Mouse (Mus musculus) hindbrain, embryonic 11.5 days (tissue): ENCODE measurements around the gene Amy2a4. TPM values are rescaled to one million over a fixed set of nuclear protein-coding genes. Genes with fewer than 3 reads are reported as not detected.
"Not testable (repeated sequence)": the region's sequence is repeated elsewhere in the genome, so short reads cannot be mapped to it uniquely, and the experiment has no call there.

ENCODE experiments used
- ATAC-seq: fragments of 200-750 bp; cut with Nextera tagmentation; 2 replicates; pipeline ENCODE4 v1.8.0; 2017; ENCODE audit warnings: mild to moderate bottlenecking, moderate TSS enrichment, moderate library complexity; ENCODE audit not compliant: low FRiP score
- DNase-seq: peaks from one replicate; pipeline ENCODE4 v3.0.0-alpha.2; 2015; ENCODE audit warnings: low spot score
- H3K27ac ChIP-seq: fragments of 300-500 bp; sonication (generic); 2 replicates; pipeline ENCODE4 v1.5.1; 2014; ENCODE audit warnings: mild to moderate bottlenecking, low read depth, low read length
- H3K27me3 ChIP-seq: fragments of 300-500 bp; sonication (generic); 2 replicates; pipeline ENCODE4 v1.6.1; 2014; ENCODE audit warnings: mild to moderate bottlenecking, low read length, moderate library complexity, mixed read lengths; ENCODE audit not compliant: control insufficient read depth, insufficient read depth
- H3K36me3 ChIP-seq: fragments of 300-500 bp; sonication (generic); 2 replicates; pipeline ENCODE4 v1.6.1; 2014; ENCODE audit warnings: mild to moderate bottlenecking, low read length, moderate library complexity, mixed read lengths; ENCODE audit not compliant: control insufficient read depth, insufficient read depth
- H3K4me1 ChIP-seq: fragments of 300-500 bp; sonication (generic); replicated peaks from 2 replicates; pipeline ENCODE4 v1.6.1; 2014; ENCODE audit warnings: low read length, mixed read lengths; ENCODE audit not compliant: control insufficient read depth, insufficient read depth
- H3K4me2 ChIP-seq: fragments of 300-500 bp; sonication (generic); replicated peaks from 2 replicates; pipeline ENCODE4 v1.6.1; 2014; ENCODE audit warnings: mild to moderate bottlenecking, low read depth, low read length
- H3K4me3 ChIP-seq: fragments of 300-500 bp; sonication (generic); 2 replicates; pipeline ENCODE4 v1.5.1; 2014; ENCODE audit warnings: low read depth, low read length
- H3K9ac ChIP-seq: fragments of 300-500 bp; sonication (generic); 2 replicates; pipeline ENCODE4 v1.6.1; 2014; ENCODE audit warnings: low read depth, low read length
- H3K9me3 ChIP-seq: fragments of 300-500 bp; sonication (generic); 2 replicates; pipeline ENCODE4 v1.6.1; 2016; ENCODE audit warnings: low read length; ENCODE audit not compliant: control insufficient read depth
- WGBS: fragments of 180-500 bp; shearing (Covaris S2); extraction: QIAGEN DNeasy Blood & Tissue Kit; methylation state at CpG from one replicate; pipeline ENCODE4 v1.1.7; 2014; 5-methylcytosine and 5-hydroxymethylcytosine counted together
- polyA plus RNA-seq: library from polyadenylated mRNA; unstranded; fragments of >200 nt; fragmentation: Nextera tagmentation; extraction: Ambion mirVana; gene quantifications from 2 replicates; pipeline ENCODE4 v1.2.1, GENCODE M21; 2014

Amy2a4 gene
- polyA plus RNA-seq = not detected in 2 replicates

- H3K27me3 ChIP-seq, H3K9ac ChIP-seq, H3K4me1 ChIP-seq, ATAC-seq, H3K4me2 ChIP-seq, H3K27ac ChIP-seq, H3K9me3 ChIP-seq, H3K36me3 ChIP-seq, H3K4me3 ChIP-seq, DNase-seq: not testable (repeated sequence)
- no CpG with 5 or more reads among the region's 4 CpGs for WGBS
These were observed at the start of gene Amy2a4 for GRCm38 (mm10) chr3:113291349-113291748. TSS of gene Amy2a4 (minus strand) at chr3:113291449.

GRCm38 (mm10) chr3:113323952-113324351 lies 32.7 kb upstream of the Amy2a4 start, which contains the start of gene Amy2a3:
TSS of gene Amy2a3 (minus strand) at chr3:113324052.
- not testable (repeated sequence) for H3K4me1 ChIP-seq, H3K4me3 ChIP-seq, H3K9ac ChIP-seq, H3K27me3 ChIP-seq, H3K4me2 ChIP-seq, H3K27ac ChIP-seq, ATAC-seq, H3K36me3 ChIP-seq, DNase-seq, H3K9me3 ChIP-seq
- whole genome bisulfite sequencing = no CpG with 5 or more reads among the region's 4 CpGs

- not testable (repeated sequence) for H3K4me1 ChIP-seq, H3K27ac ChIP-seq, H3K27me3 ChIP-seq, H3K4me3 ChIP-seq, H3K9me3 ChIP-seq, DNase-seq, H3K36me3 ChIP-seq, H3K9ac ChIP-seq, H3K4me2 ChIP-seq
- no CpG with 5 or more reads among the region's 3 CpGs for WGBS
- peak; percentile 35 for ATAC-seq
These were observed 21.7 kb upstream of the Amy2a4 start for GRCm38 (mm10) chr3:113312937-113313336.

- not testable (repeated sequence) for H3K4me3 ChIP-seq, H3K36me3 ChIP-seq, H3K9ac ChIP-seq, H3K9me3 ChIP-seq, H3K4me2 ChIP-seq, H3K27ac ChIP-seq, H3K27me3 ChIP-seq, DNase-seq, H3K4me1 ChIP-seq
- peak; percentile 49; the same call in 1 of the 2 replicates for ATAC-seq
These were observed 11.0 kb downstream of the Amy2a4 start for GRCm38 (mm10) chr3:113280285-113280684.

GRCm38 (mm10) chr3:113279586-113279985 lies 11.7 kb downstream of the Amy2a4 start:
- ATAC-seq, H3K4me2 ChIP-seq: not testable (repeated sequence)

GRCm38 (mm10) chr3:113258737-113259136 lies 32.5 kb downstream of the Amy2a4 start, which contains the start of gene Amy2a5:
TSS of gene Amy2a5 (minus strand) at chr3:113258837.
- ATAC-seq, H3K27ac ChIP-seq, H3K4me2 ChIP-seq, DNase-seq, H3K9me3 ChIP-seq, H3K36me3 ChIP-seq, H3K4me1 ChIP-seq, H3K4me3 ChIP-seq, H3K9ac ChIP-seq, H3K27me3 ChIP-seq: not testable (repeated sequence)
- WGBS = no CpG with 5 or more reads among the region's 4 CpGs

More at GRCm38 (mm10) chr3:113279586-113279985, 11.7 kb downstream of the Amy2a4 start:
- H3K27ac ChIP-seq, H3K9ac ChIP-seq, H3K4me1 ChIP-seq, H3K4me3 ChIP-seq, DNase-seq, H3K9me3 ChIP-seq, H3K27me3 ChIP-seq, H3K36me3 ChIP-seq: not testable (repeated sequence)

Other genes with a start within 250 kb of the Amy2a4 start
- not detected in 2 replicates for gene Amy2a5, start 32.6 kb downstream of the Amy2a4 start, polyA plus RNA-seq
- gene Amy2a3, start 32.6 kb upstream of the Amy2a4 start, polyA plus RNA-seq = not detected in 2 replicates
- gene Amy2a2, start 65.2 kb upstream of the Amy2a4 start, polyA plus RNA-seq = not detected in 2 replicates
- not detected in 2 replicates for gene Amy2a1, start 241.0 kb upstream of the Amy2a4 start, polyA plus RNA-seq